Mouse (Mus musculus): Measurements from ENCODE around the gene Arhgef15. TPM values are rescaled to one million over a fixed set of nuclear protein-coding genes. Genes with fewer than 3 reads are reported as not detected.
"Not testable (repeated sequence)": the region's sequence is repeated elsewhere in the genome, so short reads cannot be mapped to it uniquely, and the experiment has no call there.

Gene Arhgef15
- polyA plus RNA-seq, 1 experiment from 2014 or later = 4.2 TPM

DNA sequence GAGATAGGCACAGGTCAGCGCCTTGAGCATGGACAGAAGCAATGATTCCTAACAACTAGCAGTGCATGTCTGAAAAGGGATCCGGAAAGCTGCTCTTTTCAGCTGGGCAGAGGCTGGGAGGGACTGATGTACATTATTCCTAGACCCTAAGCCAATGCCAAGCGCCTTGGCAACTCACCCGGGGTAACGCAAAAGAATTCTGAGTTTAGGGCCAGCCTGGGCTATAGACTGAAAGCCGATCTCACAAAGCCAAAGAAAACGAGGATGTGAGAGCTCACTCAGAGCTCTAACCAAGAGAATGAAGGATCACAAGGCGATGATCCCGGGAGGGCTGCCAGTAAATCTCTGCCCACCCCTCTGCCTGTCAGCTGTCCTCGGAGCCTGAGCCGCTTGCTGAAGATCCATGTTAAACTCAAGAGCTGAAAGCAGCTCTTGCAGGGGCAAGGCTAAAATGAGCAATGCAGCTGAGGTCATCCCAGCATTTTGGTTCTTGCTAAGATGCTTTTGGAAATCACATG, 30.1 kb upstream of the Arhgef15 start:
- no peaks in the 10 kb centered on the region for H3K9me3 ChIP-seq (ENCODE audit: control insufficient read depth, low read length)
- WGBS = 92% methylated on average over 11 of the region's 11 CpGs
- H3K4me2 ChIP-seq = no peak overlapping the region
- H3K4me3 ChIP-seq (ENCODE audit: low read depth, low read length) = no peak overlapping the region
- no peaks in the 10 kb centered on the region for H3K27me3 ChIP-seq (ENCODE audit: control insufficient read depth, insufficient read depth, low read length)
- H3K27ac ChIP-seq (ENCODE audit: low read depth, low read length) = no peak overlapping the region
- H3K9ac ChIP-seq (ENCODE audit: low read length) = no peak overlapping the region
- ATAC-seq (ENCODE audit: low FRiP score) = no peak
- peaks cover 35% of the 10 kb centered on the region for H3K36me3 ChIP-seq (ENCODE audit: control insufficient read depth, insufficient read depth, low read length)
- H3K4me1 ChIP-seq (ENCODE audit: control insufficient read depth, insufficient read depth, low read length) = no peaks in the 10 kb centered on the region
- DNase-seq (ENCODE audit: low spot score, missing footprints) = peak; percentile 47

DNA sequence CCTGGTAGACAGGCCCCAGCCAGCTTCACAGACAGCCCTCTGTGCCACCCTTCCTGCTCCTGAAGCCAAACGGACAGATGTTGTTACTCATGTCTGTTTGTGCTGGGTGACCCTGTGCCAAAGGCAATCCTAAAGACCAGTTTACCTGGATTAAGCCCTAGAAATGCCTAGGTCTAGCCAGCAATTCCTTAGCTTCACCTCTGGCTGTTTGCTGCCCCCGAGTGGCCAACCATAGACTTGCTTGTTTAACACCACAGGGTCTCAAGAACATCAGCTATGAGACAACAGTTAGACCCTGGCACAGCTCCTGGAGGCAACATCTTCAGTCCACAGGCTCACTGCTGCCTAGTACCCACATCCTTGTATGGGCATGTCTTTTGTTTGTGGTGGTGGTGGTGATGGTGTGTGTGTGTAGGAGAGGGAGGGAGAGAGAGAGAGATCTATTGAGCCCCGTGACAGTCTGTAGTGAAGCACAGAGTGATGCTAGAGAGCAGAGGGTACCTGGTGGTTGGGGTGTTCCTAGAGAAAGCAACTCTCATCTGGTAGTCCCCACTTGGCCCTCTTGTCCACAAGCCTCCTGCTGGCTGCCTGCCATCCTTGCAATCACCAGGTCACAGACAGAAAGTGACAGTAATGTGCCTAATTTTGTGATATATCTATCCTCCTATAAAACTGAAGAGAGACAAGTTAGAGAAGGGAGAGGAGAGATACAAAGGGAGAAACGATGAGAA, 25.5 kb upstream of the Arhgef15 start:
- no peak overlapping the region for H3K4me2 ChIP-seq
- DNase-seq (ENCODE audit: low spot score, missing footprints) = peak; percentile 98

DNA sequence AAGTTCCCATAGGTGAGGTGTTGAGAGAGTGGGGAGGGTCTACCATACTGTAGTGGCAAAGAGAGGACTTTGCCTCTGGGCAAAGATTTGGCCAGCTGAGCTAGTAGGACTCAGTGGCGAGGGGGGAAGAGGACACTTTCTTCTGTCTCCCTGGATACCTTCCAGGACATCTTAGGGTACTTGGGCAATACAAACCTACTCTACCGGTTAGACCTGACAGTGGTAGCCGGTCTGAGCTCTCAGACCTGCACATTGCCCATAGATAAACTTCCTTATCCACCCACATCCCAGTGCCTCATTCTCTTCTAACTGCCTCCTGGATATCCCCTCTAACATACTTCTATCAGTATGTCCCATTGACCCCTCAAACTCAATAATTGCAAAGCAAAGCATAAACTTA, 23.6 kb upstream of the Arhgef15 start:
- 73% methylated on average over 3 of the region's 3 CpGs for WGBS
- DNase-seq (ENCODE audit: low spot score, missing footprints) = peak; percentile 12
- Histone ChIP-seq H3K27me3 (ENCODE audit: control insufficient read depth, insufficient read depth, low read length) (no peaks in the 10 kb centered on the region), H3K36me3 (ENCODE audit: control insufficient read depth, insufficient read depth, low read length) (no peaks in the 10 kb centered on the region), H3K4me2 (no peak overlapping the region), H3K4me1 (ENCODE audit: control insufficient read depth, insufficient read depth, low read length) (no peaks in the 10 kb centered on the region), H3K27ac (ENCODE audit: low read depth, low read length) (no peak overlapping the region), H3K9ac (ENCODE audit: low read length) (no peak overlapping the region), H3K4me3 (ENCODE audit: low read depth, low read length) (no peak overlapping the region), H3K9me3 (ENCODE audit: control insufficient read depth, low read length) (no peaks in the 10 kb centered on the region)
- ATAC-seq (ENCODE audit: low FRiP score) = no peak

More for the DNA sequence above, 25.5 kb upstream of the Arhgef15 start:
- Histone ChIP-seq H3K36me3 (ENCODE audit: control insufficient read depth, insufficient read depth, low read length) (peaks cover 7% of the 10 kb centered on the region), H3K4me1 (ENCODE audit: control insufficient read depth, insufficient read depth, low read length) (no peaks in the 10 kb centered on the region), H3K27ac (ENCODE audit: low read depth, low read length) (no peak overlapping the region), H3K4me3 (ENCODE audit: low read depth, low read length) (no peak overlapping the region), H3K27me3 (ENCODE audit: control insufficient read depth, insufficient read depth, low read length) (no peaks in the 10 kb centered on the region), H3K9ac (ENCODE audit: low read length) (no peak overlapping the region), H3K9me3 (ENCODE audit: control insufficient read depth, low read length) (no peaks in the 10 kb centered on the region)
- no peak for ATAC-seq (ENCODE audit: low FRiP score)
- 33% methylated on average over 4 of the region's 4 CpGs for WGBS

GRCm38 (mm10) chr11:68979320-68979733, 22.0 kb upstream of the Arhgef15 start:
- Histone ChIP-seq H3K36me3 (ENCODE audit: control insufficient read depth, insufficient read depth, low read length) (no peaks in the 10 kb centered on the region), H3K9ac (ENCODE audit: low read length) (no peak overlapping the region), H3K27ac (ENCODE audit: low read depth, low read length) (no peak overlapping the region), H3K27me3 (ENCODE audit: control insufficient read depth, insufficient read depth, low read length) (0 out of 2 replicates have a peak, but pooled peaks cover 2% of the 10 kb centered on the region), H3K4me1 (ENCODE audit: control insufficient read depth, insufficient read depth, low read length) (no peaks in the 10 kb centered on the region), H3K9me3 (ENCODE audit: control insufficient read depth, low read length) (no peaks in the 10 kb centered on the region), H3K4me2 (no peak overlapping the region), H3K4me3 (ENCODE audit: low read depth, low read length) (no peak overlapping the region)
- DNase-seq (ENCODE audit: low spot score, missing footprints) (no peak), ATAC-seq (ENCODE audit: low FRiP score) (no peak)
- 69% methylated on average over 5 of the region's 5 CpGs for WGBS

GRCm38 (mm10) chr11:68975601-68976000, 18.3 kb upstream of the Arhgef15 start:
- Histone ChIP-seq H3K4me2 (no peak overlapping the region), H3K9me3 (ENCODE audit: control insufficient read depth, low read length) (no peaks in the 10 kb centered on the region), H3K36me3 (ENCODE audit: control insufficient read depth, insufficient read depth, low read length) (no peaks in the 10 kb centered on the region), H3K27ac (ENCODE audit: low read depth, low read length) (no peak overlapping the region), H3K4me1 (ENCODE audit: control insufficient read depth, insufficient read depth, low read length) (peaks cover 7% of the 10 kb centered on the region), H3K9ac (ENCODE audit: low read length) (no peak overlapping the region), H3K27me3 (ENCODE audit: control insufficient read depth, insufficient read depth, low read length) (0 out of 2 replicates have a peak, but pooled peaks cover 2% of the 10 kb centered on the region), H3K4me3 (ENCODE audit: low read depth, low read length) (no peak overlapping the region)
- no peak for ATAC-seq (ENCODE audit: low FRiP score)
- WGBS = 89% methylated on average over 1 of the region's 1 CpGs
- peak; percentile 68 for DNase-seq (ENCODE audit: low spot score, missing footprints)

DNA sequence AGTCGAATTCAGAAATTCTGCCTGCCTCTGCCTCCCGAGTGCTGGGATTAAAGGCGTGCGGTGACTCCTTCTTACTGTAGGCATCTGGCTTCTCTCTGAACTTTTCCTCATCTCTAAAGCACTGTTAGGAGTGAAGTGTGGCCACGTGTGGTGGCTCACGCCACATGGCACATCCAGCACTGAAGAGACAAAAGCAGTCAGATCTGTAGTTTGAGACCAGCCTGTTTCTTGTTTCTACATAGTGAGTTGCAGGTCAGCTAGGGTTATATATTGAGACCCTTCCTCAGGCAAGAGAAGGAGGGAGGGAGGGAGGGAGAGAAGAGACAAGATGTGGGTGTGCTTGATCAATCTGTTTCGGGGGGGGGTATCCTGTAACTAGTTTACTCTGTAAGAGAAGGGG, 17.8 kb upstream of the Arhgef15 start, which contains the start of gene Rangrf:
TSS of gene Rangrf (minus strand) at position 101 of the 400 bp plus-strand sequence.
- Histone ChIP-seq H3K9me3 (ENCODE audit: control insufficient read depth, low read length) (no peaks in the 10 kb centered on the region), H3K9ac (ENCODE audit: low read length) (0 out of 2 replicates have a peak within 1 kb of the TSS, but pooled peaks have one; percentile 40), H3K4me3 (ENCODE audit: low read depth, low read length) (peak within 1 kb of the TSS; percentile 38), H3K4me1 (ENCODE audit: control insufficient read depth, insufficient read depth, low read length) (peaks cover 7% of the 10 kb centered on the region), H3K27ac (ENCODE audit: low read depth, low read length) (no peak within 1 kb of the TSS), H3K36me3 (ENCODE audit: control insufficient read depth, insufficient read depth, low read length) (no peaks in the 10 kb centered on the region), H3K4me2 (peak within 1 kb of the TSS; percentile 54), H3K27me3 (ENCODE audit: control insufficient read depth, insufficient read depth, low read length) (0 out of 2 replicates have a peak, but pooled peaks cover 2% of the 10 kb centered on the region)
- ATAC-seq (ENCODE audit: low FRiP score) = no peak
- no peak for DNase-seq (ENCODE audit: low spot score, missing footprints)
- 86% methylated on average over 7 of the region's 7 CpGs for WGBS

DNA sequence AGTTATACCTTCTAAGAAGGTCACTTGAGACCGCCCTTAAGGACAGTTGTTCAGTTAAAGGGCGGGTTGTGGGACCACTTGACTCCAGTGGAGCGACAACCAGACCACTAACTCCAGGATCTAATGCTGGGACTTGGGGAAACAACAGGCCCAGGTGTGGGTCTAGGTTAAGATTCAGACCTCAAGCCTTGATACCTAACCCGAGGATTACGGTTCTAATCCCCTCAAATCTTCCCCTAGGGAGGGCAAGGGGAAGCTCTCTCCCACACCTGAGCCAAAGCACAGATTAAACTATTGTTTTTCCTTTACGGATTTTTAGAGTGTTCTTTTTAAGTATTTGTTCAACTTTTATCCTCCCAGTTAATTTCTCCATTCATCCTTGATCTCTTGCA, 16.8 kb upstream of the Arhgef15 start:
- 0 out of 2 replicates have a peak overlapping the region, but pooled peaks have one; percentile 40 for H3K9ac ChIP-seq (ENCODE audit: low read length)
- DNase-seq (ENCODE audit: low spot score, missing footprints) = no peak
- H3K27ac ChIP-seq (ENCODE audit: low read depth, low read length) = no peak overlapping the region
- H3K27me3 ChIP-seq (ENCODE audit: control insufficient read depth, insufficient read depth, low read length) = 0 out of 2 replicates have a peak, but pooled peaks cover 2% of the 10 kb centered on the region
- ATAC-seq (ENCODE audit: low FRiP score) = no peak
- H3K36me3 ChIP-seq (ENCODE audit: control insufficient read depth, insufficient read depth, low read length) = no peaks in the 10 kb centered on the region
- peak overlapping the region; percentile 54 for H3K4me2 ChIP-seq
- 28% methylated on average over 6 of the region's 6 CpGs for WGBS
- no peaks in the 10 kb centered on the region for H3K9me3 ChIP-seq (ENCODE audit: control insufficient read depth, low read length)
- peaks cover 7% of the 10 kb centered on the region for H3K4me1 ChIP-seq (ENCODE audit: control insufficient read depth, insufficient read depth, low read length)
- H3K4me3 ChIP-seq (ENCODE audit: low read depth, low read length) = peak overlapping the region; percentile 38

GRCm38 (mm10) chr11:68973250-68974058, 16.2 kb upstream of the Arhgef15 start:
- H3K27me3 ChIP-seq (ENCODE audit: control insufficient read depth, insufficient read depth, low read length); H3K27ac ChIP-seq (ENCODE audit: low read depth, low read length); H3K9me3 ChIP-seq (ENCODE audit: control insufficient read depth, low read length); H3K4me1 ChIP-seq (ENCODE audit: control insufficient read depth, insufficient read depth, low read length); H3K36me3 ChIP-seq (ENCODE audit: control insufficient read depth, insufficient read depth, low read length): not testable (repeated sequence)
- H3K9ac ChIP-seq (ENCODE audit: low read length) = peak overlapping the region; percentile 40; the same call in 1 of the 2 replicates
- ATAC-seq (ENCODE audit: low FRiP score) (peak; percentile 92), DNase-seq (ENCODE audit: low spot score, missing footprints) (peak; percentile 99)
- peak overlapping the region; percentile 54 for H3K4me2 ChIP-seq
- H3K4me3 ChIP-seq (ENCODE audit: low read depth, low read length) = peak overlapping the region; percentile 38
- WGBS = under 1% methylated on average over 35 of the region's 38 CpGs
